Mouse (Mus musculus) monocyte, adult 2 months (primary cell): ENCODE measurements around the gene Pptc7.
A peak's percentile ranks its signal among the peaks of the same experiment; 100 is the strongest.

ENCODE experiments used
- DNase-seq, 2 experiments: peaks; one replicate each; pipeline ENCODE4 v3.0.0; 2022; ENCODE audit warnings: low spot score in 2 of 2, low read depth in 1 of 2

Gene Pptc7

DNA sequence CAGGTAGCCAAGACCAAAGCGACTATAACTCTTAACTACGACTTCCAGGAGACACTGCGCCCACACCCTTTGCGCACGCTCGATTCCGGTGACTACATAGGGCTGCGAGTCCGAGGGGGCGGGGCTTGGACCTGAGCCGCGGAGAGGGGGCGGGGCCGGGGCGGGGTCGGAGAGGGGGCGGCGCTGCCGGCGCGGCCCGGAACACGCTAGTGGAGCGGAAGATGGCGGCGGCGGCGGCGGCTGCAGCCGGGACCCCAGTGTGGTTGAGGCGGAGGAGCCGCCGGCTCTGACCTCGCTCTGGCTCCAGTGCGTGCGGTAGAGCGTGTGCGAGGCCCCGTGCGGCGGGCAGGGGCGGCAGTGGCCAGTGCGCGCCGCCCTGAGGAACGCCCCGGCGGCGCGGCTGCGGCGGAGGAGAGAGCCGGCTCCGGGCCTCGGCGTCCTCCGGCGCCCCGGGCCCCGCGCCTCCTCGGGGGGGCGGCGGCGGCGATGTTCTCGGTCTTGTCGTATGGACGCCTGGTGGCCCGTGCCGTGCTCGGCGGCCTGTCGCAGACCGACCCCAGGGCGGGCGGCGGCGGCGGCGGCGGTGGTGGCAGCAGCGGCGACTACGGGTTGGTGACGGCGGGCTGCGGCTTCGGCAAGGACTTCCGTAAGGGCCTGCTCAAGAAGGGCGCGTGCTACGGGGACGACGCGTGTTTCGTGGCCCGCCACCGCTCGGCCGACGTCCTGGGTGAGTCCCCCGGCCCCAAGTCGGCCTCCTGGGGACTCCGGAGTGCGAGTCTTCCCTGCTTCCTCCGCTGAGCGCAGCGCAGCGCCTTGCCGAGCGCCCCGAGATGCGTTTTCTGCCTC is at the start of gene Pptc7:
Pptc7 (plus strand) TSS at position 183 of the 846 bp plus-strand sequence.
- DNase-seq = peak; percentile 66 to 76

DNA sequence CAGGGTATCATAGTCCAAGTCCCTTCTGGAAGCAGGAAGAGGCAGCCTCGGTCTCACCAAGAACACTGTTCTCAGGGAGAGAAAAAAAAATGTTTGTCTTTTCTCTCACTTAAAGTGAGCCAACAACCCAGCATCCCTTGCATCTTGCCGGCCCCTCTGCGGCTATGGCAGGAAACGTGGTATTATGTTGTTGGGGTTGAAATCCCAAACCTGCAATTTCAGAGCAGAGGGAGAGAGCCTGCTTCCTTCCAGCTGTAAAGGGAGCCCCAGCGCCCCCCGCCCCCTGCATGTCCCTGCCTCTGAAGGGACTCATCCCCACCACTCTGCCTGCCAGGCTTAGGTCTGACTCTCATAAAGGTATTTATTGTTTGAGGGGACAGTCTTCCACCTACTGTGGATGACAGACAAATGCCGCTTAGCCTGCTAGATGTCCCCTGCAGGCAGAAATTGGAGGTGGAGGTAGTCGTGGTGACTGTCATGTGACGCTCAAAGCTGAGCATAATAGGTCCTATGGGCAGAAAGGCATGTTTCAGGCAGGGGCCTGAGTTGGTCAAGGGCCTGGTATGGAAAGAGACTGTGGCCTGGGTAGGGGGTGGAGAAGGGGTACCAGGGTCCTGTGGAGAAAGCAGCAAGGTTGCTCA is 48.8 kb upstream of the Pptc7 start:
- DNase-seq = no peak

DNA sequence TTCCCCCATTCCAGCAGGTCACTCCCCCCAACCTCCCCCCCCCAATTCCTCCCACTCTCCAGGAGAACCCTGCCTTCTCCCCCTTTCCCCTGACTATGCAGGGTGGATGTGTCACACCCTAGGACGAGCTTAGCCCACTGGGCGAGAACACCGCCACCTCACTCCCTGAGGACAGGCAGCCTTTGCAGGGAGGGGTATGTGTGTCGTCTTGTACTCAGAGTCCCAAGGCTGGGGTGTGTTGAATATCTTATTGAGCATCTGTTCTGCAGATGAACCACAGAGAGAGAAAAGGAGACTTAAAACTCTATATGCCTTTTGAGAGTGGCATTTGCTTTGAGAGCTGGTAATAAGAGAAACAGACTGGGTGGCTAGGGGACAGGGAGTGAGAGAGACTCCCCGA is 47.0 kb upstream of the Pptc7 start:
- no peak for DNase-seq

DNA sequence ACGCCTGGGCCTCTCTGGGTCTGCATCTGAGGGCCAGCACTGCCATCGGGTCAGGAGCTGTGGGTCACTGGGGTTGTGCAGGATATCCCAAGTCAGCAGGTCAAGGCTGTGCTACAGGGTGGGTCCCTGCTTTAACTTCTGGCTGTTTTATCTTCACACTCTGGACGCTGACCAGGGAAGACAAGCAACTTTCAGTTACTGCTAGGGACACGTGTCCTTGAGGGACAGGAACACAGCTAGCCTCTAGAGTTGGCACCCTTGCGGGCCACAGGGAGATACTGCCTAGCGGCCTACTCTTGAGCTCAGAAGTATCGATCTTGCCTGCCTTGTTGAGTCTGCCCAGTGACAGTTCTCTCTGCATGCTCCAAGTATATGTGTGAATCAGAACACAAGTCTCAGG is 44.5 kb upstream of the Pptc7 start:
- DNase-seq = no peak

DNA sequence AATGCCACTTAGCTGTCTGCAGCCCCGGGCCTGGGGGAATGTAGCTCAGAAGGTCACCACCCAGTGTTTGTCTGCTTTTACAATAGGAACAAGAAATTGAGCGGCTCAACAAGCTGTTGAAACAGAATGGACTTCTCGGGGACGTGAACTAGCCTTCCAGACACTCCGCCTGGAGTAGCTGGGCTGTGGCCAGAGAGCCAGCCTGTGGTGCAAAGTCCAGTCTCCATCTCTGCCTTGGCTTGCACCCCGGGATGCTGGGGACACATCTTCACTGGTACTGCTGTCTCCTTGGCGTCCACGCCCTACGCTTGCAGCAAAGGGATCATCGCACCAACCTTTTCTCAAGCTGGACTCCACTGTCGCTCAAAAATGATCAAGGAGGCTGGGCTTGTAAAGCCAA is 43.6 kb upstream of the Pptc7 start:
- no peak for DNase-seq

DNA sequence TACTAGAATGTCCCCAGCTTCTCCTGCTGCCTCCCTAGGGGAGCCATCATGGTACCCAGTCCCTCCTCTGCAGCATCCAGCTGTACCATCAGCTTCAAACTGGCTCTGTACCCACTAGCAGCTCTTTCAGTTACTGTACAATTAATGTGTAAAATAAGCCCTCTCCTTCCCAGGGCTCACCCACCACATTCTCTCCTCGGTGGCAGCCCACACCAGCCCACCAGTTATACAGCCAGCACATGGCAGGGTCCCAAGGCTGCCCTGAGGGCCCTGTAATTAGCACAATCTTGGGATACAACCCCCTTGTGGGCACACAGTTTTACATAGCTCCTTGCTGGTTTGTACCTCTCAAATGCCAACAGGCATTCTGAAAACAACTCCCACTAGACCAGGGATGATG is 43.2 kb upstream of the Pptc7 start:
- no peak for DNase-seq

DNA sequence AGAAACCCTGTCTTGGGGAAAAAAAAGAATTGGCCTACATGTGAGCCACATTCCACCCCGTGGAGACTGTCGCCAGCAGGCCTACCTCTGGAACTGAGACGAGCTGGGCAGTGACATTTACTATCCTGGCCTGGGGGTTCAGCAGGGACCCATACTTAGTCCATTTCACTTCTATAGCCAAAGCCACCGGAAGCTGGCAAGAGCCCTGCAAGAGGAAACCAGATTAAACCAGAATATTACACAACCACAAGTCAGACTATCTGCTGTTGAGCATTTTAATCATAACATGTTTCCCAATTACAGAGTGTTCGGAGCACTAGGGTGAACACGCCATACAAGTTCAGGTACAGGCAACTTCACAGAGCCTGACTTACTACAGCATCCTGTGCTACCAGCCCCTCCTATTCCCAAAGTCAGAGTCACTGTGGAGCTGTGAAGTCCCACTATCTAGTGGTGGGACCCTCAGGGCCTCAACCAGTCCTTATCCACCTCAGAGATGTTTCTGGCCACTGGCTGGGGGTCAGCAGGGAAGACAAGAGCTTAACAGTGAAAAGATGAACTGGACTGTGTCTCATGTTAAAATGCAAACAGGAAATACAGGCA is 41.5 kb upstream of the Pptc7 start:
- DNase-seq = no peak

DNA sequence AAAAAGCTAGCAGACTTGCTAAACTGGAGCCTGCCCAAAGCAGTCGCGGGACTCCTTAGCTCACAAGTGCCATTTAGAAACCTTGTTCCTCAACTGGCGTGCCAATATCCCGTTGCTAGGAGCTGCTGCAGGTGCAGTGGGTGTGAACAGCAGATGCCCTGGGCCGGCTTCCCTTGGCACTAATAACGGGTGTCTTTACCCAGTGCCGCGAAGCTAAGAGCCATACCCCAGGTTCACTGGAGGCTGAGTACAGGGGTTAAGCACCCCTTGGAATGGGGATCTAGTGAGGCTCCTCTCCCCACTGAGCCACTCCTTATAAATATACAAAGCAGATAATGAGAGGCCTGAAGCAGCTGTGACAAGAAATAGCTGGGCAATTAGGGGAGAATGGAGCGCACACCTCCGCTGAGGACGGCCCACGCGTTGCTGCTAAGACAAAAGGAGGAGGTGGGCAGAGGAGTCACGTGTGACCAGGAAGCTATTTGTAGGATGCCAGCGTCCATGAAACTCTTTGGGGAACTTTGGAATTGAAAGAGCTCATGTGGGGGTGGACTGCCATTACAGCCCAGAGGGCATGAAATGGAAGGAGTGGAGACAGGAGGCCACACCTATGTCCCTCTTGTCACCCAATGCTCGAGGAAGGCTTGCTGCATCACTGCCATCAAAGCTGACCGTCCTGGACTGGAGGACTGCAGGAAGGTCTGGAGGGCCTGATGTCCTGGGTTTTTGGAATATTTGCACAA is 40.2 kb upstream of the Pptc7 start:
- no peak for DNase-seq

DNA sequence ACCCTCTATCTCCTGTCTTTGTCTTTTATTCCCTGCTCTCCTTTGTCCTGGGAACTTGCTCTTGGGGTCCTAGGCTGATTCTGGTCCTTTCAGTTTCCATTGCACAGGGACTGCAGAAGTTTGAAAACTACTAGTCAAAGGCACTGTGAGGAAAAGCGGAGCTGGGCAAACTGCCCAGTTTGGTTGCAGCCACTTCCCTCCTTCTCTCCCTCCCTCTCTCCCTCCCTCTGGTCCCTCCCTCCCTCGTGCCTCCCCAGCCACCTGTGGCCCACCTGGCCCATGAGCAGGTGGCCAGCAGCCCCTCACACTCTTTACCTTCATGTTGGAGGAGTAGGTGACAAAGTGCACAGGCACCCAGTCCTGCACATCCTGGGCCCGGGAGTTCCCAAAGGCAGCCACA is 39.0 kb upstream of the Pptc7 start:
- DNase-seq = no peak

DNA sequence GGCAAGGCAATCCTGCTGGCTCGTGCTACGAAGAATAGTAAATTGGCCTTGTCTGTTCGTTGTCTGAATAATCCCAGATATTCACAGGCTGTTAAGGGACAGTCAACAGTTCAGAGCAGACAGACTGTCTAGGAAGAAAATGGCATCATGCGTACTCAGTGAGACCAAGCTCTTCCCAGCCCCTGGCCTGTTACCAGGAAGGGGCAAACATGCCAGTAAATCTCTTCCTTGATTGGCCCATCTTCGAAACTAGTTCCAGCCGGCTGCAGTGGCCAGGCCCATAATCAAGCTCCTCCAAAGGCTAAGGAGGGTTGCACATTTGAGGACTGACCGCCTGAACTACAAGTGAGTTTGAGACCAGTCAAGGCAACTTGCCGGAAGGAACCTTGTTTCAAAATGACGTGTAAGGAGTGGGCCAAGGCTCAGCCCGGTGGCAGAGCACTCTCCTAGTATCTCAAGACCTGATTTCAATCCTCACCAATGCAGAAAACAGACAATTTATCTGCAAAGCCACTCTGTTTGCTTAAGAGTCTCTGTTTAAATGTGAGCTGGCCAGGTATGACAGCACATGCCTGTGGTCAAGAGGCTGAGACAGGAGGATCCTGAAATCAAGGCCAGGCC is 37.5 kb upstream of the Pptc7 start:
- no peak for DNase-seq

DNA sequence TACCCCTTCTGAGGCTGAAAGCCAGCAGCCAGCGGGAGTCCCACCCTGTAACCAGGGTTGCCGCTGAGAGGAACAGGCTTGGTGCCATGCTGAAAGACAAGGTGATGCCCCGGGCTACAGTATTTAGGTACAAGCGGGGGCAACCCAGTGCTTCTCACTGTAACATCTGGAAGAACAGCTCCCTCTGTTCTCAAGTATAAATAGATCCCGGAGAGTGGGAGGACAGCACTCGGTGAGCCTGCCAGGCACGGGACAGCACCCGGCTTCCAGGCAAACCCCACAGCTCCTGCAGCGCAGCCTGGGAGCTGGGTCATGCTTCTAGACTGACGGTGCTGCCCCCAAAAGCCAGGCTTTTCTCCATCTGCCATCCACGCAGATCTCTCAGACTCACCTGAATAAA is 36.6 kb upstream of the Pptc7 start:
- no peak for DNase-seq

DNA sequence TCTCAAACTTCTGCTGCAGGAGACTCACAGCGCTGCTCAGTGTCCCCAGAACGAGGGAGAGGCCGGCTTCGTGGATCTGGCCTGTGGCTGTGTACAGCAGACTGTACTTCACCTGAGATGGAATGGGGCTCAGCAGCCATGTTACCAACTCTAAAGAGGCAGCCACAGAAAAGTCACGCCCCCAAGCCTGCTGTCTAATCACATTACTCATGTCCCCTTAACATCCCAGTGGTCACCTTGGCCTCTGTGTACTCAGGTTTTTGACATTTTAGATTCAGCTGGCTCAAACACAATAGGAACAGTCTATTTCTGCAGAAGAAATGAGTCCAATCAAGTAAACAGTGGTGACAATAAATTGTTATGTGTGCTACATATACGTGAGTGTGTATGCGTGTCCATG is 36.2 kb upstream of the Pptc7 start:
- no peak for DNase-seq

DNA sequence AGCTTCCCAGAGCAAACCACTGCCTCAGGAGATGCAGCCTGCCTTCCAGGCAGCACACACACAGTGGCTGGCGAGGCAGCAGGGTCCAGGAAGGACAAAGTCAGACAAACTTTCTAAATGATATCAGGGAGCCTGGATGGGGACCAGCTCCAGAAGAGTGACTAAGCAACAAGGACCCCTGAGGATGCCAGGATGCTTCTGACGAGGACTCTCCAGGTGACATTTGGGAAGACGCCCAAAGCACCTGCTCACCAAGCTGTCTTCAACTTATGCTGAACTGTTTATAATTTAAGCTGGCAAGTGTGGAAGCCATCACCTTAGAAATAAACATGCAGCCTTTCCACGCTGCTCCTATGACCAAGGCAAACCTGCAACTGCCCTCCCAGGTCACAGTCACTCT is 34.9 kb upstream of the Pptc7 start:
- DNase-seq = no peak

DNA sequence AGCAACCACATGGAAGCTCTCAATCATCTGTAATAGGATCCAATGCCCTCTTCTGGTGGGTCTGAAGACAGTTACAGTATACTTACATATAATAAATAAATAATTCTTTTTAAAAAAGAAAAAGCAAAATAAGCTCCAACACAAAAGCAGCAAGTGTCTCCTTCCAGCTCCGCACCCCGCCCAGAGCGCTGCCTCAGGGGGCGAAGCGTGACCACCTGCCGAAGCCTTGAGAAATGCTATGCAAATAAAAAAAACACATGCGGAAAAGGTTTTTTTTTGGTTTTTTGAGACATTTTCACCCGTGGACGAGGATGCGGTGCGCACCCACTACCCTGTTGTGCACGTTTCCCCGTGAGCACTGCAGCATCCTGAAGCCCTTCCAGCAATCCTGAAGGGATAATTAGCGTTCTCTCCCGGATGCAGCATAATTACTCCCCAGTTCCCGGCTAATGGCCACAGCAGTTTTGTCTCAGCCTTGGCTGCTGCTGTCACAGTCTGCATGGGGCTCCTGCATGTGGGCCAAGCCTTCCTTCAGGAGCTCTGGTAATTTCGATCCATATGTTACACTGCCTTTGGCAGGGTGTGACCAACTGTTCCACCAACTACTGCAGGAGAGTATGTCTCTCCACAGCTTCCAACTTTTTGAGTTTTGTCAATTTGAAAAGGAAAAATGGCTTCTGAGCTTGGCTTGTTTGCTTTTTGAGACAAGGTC is 32.1 kb upstream of the Pptc7 start:
- DNase-seq = no peak

DNA sequence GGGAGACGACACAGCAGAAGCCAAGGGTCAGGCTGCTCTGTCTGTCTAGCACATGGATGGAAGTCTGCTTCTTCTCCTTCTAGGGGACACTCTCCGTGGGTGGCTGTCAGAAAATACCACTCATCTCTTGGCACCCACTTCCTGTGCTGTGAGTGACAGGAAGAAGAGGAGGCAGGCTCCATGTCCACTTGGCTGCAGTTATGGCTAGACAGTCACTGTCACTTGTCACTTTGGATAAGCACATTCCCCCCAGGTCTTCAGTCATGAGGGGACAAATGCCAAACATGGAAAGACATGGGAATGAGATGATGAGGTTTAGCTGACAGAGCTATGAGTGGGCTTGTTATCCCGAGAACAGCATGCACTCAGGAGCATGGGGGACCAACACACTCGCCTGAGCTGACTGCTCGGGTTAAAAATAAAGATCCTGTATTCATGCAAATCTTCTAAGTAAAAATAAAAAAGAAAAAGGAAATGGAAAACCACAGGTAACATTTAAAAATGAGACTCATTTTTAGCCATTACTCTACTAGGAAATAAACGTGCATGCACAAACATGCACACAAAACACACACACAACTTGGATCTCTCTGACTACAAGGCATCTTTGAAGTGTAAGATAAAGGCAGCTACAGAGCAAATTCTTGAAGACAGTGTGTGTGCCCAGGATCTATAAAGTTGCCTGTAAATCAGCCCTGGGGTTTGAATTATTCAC is 26.0 kb upstream of the Pptc7 start:
- DNase-seq = no peak

DNA sequence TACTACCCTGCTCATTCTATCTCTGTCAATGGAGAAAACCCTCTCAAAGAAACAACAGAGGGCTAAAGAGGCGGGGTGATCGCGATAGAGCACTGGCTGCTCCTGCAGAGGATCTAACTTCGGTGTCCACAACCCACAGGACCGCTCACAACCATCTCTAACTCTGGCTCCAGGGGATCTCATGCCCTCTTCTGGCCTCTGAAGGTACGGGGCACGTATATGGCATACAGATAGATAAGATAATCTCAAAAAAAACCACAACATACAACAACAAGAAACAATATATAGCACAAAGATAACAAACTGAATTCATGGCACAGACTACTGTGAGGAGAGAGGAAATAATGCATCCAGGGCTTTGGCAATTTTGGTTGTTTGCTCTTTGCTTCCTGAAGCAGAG is 22.1 kb upstream of the Pptc7 start:
- no peak for DNase-seq

DNA sequence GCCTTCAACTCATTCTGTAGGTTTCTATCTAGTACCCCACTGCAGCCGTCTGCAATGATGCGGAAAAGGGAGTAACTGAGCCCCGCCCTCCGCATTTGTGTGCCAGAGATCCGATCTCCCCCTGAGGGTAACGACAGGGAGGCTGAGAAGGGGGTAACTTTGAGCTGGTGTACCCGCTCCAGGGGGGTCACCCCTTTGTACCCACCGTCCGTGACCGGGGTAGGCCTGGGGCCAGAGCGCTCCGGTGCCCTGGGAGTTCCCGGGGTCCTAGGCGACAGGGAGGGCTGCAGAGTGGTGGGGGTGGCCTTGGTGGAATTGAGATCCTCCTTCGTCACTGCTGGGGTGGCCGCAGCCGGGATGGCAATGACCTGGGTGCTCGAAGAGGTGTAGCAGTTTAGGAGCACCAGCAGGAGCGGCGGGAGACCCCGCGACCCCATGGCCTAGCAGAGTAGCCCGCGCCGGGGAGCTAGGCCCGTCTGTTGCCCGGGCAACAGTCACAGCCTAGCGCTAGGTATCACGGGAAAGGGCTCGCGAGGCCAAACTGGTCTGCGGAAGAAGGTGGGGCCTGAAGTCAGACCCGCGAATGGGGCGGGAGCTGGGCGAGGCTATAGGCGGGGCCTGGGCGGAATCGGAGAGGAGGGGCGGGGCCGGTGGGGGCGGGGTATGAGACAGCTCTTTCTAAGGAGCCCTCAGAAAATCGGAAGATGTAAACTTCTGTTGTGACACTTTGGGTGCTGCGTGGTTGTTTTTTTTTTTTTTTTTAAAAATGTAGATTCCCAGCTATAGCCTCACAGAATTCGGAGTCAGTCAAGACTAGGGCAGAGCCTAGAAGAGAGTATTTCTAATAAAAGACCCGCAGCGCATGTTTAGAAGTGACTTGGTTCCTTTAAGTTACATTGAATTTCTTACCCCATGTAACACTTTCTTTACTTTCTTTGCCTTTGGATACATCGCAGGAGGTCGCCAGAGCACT is 19.9 kb upstream of the Pptc7 start, which contains the start of gene Tctn1:
Tctn1 (minus strand) TSS at position 528 of the 973 bp plus-strand sequence.
- DNase-seq = peak; percentile 61 to 71

DNA sequence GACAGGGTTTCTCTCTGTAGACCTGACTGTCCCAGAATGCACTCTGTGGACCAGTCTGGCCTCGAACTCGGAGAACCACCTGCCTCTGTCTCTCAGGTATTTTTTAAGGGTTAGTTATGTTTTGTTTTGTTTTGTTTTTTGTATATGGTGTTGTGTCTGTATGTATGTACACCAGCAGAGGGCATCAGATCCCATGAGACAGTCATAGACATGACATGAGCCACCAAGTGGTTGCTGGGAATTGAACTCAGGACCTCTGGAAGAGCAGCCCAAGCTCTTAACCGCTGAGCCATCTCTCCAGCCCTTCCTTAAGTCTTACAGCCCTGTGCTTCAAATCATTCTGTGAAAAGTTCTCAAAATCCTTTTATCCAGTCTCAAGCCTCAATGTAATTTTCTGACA is 19.0 kb upstream of the Pptc7 start:
- DNase-seq = no peak

DNA sequence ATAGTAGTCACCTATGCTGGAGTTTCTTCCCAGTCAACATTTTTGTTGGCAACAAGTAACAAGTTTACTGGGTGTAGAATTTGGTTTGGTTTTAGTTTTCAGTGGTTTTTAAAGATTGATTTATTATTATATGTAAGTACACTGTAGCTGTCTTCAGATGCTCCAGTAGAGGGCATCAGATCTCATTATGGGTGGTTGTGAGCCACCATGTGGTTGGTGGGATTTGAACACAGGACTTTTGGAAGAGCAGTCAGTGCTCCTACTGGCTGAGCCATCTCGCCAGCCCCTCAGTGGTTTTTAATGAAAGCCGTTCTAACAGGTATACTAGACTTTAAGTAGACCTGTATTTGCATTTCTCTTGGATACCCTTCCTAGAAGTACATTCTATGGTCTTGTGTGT is 18.2 kb upstream of the Pptc7 start:
- no peak for DNase-seq
